Mouse (Mus musculus) spleen, postnatal 0 days (tissue): Measurements from ENCODE around the gene Btbd35f1. TPM values are rescaled to one million over a fixed set of nuclear protein-coding genes. Genes with fewer than 3 reads are reported as not detected.

ENCODE experiments used
- polyA plus RNA-seq: library from polyadenylated mRNA; unstranded; fragments of >200 nt; fragmentation: Nextera tagmentation; extraction: Ambion mirVana; gene quantifications from 2 replicates; pipeline ENCODE4 v1.2.1, GENCODE M21; 2015

The Btbd35f1 gene
- not detected in 2 replicates for polyA plus RNA-seq

DNA sequence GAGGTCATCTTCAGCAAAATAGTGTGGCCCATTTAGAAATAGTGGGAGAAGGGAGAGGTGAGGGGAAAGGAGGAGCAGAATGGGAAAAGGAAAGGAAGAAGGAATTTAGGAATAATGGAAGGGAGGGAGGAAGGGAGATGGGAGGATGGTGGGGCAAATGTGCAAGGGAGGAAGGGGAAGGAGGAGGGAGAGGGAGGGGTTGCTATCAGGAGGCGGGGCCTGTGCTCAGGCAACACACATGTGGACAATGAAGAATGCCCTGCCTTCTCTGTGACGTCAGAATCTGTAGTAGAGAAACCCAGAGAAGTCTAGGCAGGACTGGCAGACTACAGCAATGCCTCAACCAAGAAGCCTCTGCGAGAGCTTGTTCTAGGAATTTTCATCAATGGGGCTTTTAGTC is at the start of gene Btbd35f1:
TSS of gene Btbd35f1 (plus strand) at position 301 of the 400 bp plus-strand sequence.

Other genes starting within 250 kb of the Btbd35f1 start
- gene Gm5926, start 90.7 kb downstream of the Btbd35f1 start, polyA plus RNA-seq, result not detected in 2 replicates
- not detected in 2 replicates for gene Btbd35f21, start 166.1 kb downstream of the Btbd35f1 start, polyA plus RNA-seq